Mouse (Mus musculus) cerebellum, adult 9-10 months (tissue): ENCODE measurements around the gene Fli1.

Experiments
- DNase-seq: peaks from one replicate; pipeline ENCODE4 v3.0.0; 2022

The Fli1 gene

DNA sequence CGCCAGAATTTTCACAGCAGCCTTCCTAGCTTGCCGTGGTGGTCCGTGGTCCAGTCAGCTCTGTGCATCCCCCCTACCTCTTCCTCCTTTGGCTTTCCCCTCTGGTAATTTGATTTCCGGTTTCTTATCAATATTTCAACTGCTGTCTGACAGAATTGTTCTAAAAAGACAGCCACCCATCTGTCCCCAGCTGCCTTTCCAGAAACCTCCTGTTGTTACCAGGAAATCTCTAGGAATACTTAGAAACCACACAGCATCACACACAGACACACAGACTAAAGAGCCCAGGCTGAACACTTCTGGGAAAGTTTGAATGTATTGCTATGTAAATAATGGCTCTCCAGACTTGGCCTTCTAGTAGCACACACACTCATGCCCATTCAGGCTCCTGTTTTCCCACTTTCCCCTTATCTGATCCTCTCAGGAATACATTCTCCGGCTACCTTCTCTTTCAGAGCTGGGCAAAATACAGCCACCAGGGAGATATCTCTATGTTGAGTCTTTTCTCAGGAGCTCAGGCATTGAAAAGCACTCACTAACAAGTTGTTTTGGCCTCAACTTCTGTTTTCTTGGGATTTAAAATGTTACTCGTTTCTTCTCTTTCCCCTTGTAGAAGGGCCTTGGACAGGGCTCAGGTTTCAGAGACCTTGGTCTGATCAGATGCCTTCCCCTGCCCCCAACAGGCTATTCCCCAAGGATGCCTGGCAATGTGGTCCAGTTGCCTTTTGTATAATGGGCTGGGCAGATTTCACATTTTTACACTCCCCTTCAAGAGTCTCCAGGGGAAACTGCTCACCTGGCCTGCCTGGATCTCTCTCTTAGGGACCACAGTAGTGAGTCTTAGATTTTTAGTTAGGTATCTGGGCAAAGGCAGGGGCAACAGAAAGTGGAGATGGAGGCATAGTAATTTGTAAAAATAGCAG, 7.1 kb upstream of the Fli1 start:
- no peak for DNase-seq

DNA sequence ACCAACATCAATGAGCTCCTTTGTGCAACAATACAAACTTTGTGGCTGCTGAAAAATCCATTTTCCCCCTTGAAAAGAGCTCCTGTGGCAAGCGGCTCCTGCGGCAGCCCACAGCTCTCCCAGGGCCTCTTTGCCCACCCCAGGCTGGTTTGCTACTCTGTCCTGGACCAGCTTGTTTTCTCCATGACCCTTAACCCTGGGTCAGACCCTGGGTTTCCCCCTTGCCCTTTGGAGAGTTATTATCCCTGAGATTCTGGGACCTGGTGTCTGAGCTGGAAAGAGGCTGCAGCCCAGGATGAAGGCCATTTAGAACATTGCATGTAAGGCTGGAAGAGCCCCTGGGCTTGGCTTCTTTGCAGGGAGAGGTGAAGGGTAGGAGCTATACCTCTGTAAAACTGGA, 4.1 kb upstream of the Fli1 start:
- DNase-seq, result no peak

DNA sequence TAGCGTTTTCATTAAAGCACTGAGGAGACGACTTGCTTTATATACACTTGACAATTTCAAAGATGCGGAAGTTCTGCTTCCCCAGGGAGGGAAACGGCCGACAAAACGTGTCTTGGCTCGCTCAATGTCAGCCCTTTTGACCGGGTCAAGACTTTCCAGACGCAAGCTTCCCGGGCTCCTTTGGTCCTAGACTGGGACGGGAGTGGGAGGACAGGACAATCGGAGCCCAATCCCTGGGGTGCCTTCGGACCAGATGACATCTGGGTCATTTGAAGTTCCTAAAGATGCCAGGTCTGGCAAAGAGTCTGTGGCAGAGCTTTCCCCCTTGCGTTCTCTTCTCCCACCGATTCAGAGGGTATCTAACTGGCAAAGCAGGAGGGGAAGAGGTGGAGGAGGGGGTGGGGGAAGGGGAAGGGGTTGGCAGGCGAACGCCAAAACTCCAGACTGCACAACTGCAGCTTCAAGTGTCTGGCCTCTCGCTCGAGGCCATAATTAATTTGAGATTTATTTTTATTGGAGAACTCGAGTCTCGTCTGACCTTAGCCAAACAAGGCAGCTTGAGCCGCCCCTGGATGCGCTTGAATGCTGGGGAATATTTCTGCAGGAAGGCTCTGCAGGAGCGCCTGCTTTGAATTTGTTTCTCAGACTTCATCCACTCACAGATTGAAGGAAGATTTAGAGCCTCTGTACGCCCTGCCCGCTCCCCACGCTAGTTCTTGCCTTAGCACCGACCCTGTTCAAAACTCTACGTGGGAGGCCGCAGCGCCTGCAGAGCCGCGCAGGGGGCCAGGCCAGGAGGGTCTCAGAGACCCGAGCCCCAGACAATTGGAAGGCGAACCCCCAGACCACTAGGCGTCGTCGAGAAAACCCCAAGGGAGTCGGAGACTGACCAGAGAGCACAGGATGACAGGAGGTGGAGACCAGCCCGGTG, 2.3 kb upstream of the Fli1 start:
- no peak for DNase-seq

DNA sequence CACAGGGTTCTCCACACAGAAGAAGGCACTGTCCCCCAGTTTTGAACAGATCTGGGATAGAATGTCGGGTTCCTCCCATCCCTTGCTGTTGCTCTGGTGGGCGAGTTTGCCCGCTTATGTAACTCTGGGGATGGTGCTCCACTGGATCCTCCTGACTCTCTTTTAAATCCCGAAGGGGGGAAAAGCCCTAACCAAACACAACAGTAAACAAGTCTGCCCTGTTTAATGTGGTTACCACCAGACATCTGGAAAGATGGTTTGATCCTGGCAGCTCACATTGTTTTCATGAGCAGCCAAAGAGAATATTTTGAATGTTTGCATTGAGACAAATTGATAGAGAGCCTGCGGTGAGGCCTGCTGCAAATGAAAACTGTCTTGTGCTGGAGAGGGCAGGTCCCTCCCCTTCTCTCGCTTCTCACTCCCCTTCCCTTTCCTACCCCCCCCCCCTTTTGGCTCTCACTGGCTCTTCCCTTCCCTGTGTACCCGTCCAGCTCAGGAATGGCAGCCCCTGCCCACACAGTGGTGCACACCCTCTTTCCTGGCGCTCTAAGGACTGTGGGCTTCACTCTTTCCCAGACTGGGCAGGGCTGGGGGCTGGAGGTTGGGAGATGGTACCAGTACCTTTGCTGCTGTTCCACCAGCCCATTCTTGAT, 1.4 kb upstream of the Fli1 start:
- DNase-seq, result no peak

DNA sequence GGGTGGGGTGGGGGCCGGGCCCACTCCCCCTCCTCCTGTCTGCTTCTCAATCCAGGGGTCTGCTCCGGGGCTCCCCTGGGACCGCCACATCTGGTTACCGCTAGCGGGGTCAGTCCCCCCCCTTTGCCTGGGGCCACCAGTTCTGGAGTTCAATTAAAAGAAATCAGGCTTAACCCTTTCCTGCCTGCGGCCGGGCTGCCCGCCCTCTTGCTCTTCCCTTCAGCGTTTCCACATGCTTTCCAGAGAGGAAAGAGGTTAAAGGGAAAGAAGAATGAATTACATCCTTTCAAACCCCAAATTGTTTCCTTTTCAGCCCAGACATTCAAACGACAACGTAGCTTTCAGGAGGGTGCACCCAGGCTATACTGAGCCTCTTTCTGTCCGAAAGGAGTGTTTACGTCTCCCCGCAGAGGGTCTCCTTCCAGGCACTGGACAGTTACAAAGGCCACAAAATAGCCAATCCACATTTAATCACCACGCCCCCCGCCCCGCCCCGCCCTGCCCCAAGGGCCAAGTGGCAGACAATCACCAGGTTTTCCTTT, 450 bp upstream of the Fli1 start:
- no peak for DNase-seq

DNA sequence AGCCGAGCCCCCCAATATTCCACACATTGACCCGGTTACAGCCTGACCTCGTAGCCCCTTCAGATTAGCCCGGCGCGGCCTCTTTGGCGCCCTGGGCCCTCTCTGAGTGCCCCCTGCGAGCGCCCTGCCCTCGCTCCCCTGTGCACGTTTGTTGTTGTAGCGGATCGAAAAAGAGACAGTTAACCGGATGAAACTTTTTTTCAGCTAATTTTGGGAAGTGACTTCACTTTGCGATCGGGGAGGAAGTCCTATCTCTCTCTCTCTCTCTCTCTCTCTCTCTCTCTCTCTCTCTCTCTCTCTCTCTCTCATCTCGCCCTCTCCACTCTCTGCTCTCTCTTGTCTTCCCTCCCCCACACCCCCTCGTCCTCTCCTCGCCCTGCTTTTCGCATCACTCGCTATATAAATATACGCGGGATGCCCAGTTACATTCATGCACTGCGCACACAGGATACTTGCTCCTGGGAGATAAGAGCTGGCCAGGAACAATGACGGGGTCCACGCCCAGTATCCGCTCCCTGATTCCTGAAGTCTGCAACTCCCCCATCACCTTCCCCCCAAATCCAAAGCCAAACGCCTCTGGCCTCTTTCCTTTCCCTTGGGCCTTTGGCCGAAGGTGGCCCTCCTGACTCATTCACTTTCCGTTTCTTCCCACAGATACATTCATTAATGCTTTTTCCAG, 1.3 kb downstream of the Fli1 start:
- DNase-seq, result no peak

DNA sequence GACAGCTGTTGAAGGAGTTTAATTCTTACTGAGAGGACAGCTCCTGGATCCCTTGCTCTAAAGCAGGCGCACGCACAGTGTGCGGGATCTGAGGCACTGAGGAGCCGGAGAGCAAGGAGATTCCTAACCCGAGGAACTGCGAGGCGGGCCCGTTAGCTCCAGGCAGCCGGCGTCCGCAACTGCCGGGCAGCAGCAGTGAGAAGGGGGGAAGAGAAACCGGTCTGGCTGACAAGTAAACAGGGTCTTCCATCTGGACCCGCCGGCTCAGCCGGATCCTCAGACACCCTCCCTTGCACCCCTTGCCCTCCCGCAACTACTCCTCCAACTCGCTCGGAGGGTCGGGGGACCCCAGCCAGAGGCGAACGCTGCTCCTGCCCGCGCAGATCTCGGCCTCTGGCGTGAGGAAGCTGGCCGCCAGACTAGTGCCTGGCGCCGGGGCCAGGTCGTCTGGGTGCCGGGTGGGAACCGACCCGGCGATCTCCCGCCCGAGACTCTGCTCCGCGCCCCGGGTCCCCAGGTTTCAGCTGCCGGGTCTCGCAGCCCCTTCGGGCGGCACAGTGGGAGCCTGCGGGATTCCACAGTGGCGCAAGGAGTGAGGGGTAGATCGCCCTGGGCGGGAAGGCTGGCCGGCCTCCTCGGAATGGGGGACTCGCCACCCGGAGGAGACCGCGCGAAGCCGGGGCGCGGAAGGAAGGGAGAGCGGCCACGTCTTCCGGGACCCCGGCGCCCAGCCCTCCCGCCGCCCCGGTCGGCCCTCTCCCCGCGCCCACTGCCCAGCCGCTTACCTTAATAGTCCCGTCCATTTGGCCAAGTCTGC, 2.0 kb downstream of the Fli1 start:
- no peak for DNase-seq

DNA sequence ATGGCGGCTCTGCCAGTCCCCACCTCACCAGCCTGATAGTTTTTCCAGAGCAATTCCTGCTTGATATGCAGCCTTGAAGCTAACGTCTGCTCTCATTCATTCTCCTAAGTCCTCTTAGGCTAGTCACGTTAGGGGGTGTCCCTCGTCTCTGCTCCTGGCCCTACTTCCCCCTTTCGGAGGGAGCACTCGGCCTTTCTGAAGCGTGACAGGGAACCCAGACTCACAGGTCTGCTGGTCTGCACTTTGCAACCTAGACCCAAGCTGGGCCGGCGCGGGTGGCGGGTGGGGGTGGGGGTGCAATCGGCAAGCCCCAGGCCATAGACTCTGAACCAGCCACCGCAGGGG, 2.6 kb downstream of the Fli1 start:
- DNase-seq, result no peak

DNA sequence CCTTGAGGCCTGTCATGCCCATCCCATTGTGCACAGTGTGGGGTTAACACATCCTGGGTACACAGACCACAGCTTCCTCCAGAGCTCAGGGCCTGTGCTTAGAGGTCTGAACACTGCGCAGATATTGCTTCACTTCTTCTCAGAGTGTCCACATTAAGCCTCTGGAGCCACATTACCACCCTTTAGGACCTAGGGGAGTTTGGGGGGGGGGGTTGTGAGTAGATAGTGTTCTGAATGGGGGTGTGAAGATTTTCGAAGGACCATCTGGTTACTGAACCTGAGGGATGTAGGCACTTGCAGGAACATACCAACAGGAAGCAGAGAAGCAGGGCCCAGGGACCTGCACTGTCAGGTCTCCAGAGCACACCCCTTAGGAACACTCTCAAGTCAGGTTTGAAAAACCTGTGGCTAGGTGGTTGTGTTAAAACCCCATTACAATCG, 3.3 kb downstream of the Fli1 start:
- no peak for DNase-seq

DNA sequence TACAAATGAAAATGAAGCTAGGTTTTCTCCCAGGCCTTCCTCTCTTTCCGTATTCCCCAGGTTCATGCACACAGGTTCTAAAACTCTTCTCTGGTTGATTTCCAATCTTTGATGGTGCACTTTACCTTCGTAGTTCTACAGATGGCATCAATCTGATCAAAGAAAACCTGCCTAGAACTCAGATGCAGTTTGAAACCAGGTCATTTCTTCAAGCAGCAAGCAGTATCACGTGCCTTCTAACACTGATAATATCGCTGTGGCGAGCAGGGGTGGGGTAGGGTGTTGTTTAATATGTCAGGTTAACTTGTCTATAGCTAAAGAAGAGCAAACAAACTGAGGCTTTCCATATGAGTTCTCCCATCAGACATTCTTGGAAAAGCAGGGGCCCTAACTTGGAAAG, 4.5 kb downstream of the Fli1 start:
- DNase-seq, result no peak

DNA sequence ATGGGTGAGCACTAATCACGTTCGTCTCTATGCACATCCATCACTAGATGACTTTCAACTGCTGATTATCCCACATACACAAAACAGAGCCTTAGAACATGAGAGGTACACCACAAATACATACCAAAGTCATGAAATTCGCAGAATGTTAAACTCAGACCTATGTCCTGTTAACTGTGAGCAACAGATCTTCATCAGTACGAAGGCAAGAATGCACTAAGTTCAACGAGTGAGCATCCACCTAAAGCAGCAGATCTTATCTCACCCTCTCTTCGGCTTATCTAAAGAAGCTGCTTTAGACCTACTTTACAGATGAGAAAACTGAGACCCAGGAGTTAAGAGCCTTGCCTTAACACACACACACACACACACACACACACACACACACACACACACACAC, 5.0 kb downstream of the Fli1 start:
- DNase-seq, result no peak

DNA sequence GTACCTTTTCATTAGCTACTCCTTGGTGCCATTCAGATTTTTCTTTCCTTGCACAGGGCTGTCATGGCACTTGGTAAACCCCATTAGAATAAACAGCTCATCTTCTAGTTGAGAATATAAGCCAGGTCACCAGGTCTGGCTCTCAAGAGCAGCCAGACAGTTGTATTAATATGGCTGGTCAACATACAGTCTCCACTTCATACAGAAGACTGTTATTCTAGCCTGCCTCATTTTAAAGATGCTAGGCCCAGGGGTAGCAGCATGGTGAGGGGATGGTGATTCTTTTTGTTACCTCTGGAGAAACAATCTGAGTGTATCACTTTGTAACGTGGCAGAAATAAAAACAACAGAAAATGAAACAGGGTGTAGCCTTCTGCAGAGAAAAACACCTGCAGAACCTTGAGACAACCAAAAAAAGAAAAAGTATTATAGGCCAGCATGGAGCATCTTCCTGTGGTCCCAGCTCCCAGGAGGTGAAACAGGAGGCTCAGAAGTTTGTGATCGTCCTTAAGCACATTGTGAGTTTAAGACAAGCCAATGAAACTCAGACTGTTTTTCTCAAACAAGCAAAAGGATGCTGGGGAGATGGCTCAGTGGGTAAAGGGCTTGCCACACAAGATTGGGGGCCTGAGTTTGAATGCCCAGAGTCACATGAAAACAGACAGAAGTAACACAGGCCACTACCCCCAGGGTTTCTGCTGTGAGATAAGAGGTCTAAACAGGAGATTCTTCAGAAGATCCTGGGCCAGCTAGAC, 7.3 kb downstream of the Fli1 start:
- no peak for DNase-seq

DNA sequence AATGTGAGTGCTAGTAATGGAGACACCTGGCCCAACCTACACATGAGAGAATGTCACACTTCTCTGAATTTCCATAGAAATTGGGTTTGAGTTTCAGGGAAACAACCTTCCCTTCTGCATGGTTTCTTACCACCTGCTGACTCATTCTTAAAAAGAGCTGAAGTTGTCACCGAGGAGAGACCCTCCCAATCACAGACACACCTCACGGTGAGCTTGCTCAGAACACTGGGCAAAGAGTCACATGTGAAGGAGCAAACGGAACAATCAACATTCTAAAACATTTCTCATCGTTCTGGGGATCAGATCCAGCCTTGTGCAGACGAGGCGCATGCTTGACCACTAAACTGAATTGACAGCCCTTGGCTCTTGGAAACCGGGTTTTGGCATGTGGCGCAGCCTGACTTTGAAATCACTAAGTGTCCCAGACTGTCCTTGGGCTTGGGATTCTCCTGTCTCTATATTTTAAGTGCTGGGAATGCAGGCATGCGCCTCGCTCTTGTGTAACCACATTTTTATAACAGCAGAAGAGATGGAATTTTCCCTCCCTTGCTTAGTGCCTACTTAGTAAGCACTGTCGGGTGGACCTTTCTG, 8.5 kb downstream of the Fli1 start:
- DNase-seq, result no peak

DNA sequence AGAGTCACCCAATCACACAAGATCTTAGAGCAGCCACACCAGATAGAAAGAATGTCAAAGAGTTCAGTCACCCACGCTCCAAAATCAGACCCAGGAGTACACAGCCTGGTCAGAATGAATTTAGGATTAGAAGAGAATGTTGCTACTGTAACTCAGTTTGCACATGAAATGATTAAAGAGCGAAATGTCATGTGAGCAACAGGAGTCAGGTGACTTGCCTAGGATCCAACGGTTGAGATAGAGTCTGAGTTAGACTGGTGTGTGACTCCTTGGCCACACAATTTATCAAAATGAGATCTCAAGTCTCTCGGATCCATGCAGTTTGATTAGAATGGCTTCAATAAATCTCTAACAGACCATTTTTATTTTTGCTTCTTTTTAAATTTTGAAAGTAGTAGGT, 11.1 kb downstream of the Fli1 start:
- no peak for DNase-seq

DNA sequence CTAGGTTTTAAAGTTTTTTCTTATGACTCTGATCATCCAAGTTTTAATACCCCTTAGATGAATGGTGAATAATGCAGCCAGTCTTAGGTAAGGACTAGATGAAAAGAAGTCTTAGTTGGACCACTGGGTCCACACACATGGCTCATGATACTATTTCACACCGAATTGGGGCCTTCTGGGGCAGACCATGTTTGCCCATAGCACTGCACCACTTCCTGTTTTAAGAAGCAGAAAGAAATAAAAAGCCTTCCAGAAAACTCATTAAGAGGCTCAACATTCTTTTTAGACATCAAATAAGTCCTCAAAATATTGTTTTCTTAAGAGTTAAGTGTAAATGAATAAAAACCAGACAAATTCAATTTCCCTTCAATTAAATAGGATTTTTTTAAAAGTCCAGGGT, 11.7 kb downstream of the Fli1 start:
- no peak for DNase-seq

DNA sequence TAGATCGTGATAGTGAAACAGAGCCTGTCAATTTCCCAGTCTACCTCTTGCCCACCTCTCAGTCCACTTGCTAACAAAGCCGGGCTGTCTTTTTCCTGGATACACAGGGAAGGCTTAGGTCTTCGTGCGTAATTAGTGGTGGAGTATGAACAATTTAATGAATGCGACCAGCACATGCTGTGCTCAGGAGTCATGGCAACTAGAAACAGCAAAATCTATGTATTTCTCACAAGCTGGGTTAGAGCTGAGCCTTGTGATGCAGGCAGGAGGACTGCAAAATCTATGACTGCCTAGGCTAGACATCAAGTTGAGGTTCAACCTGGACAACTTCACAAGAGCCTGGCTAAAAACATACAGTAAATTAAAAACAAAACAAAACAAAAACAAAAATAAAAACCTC, 12.5 kb downstream of the Fli1 start:
- DNase-seq, result no peak

DNA sequence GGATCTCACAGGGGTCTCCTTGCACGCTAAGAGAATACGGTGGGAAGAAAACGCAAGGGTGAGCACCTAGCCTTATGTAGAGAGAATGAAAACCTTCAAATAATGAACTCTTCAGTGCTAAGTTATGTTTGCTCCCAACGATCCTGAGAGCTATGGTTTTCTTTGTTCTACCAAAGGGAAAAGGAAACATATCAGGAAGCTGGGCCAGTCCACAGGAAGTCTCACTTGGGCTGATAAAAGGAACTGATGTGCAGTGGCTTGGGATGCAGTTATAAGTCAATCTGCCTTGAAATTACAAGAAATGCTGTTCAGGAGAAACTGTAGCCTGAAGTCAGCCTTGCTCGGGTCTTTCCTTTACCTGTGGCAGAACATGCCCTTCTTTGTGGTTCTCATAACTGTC, 13.1 kb downstream of the Fli1 start:
- no peak for DNase-seq

DNA sequence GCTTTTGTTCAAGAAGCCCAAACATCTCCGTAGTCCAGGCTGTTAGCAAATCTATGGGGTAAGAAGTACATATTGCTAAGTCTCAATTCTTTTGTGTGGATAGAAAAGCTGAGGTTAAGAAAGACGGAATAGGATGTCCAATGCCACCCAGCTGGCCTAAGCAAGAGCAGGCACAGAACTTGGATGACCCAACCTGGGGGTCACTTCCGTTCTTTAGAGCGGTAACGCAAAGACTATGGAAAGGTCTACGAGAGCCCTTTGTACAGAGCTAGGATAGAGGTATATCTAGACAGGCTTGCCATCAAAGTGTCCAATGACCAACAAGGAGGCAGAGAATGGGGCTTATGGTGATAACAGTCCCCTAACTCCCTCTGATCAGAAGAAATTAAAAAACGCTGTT, 15.3 kb downstream of the Fli1 start:
- DNase-seq, result no peak

DNA sequence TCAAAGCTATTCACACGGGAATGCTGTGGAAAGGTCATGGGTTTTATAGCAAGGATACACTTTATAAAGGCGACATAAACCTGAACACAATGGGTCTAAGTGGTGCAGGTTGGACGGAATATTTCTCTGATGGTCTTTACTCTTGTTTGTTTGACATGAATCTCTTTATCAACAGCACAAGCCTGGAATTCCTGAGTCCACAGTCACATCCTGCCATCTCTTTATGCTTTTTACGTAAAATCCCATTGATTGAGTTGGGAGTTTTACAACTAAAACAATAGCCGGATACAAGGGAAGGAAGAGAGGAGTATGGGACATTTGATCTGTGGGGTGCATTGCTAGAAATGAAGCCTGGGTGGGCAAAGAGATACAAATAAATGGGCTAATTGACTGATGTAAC, 16.9 kb downstream of the Fli1 start:
- no peak for DNase-seq

DNA sequence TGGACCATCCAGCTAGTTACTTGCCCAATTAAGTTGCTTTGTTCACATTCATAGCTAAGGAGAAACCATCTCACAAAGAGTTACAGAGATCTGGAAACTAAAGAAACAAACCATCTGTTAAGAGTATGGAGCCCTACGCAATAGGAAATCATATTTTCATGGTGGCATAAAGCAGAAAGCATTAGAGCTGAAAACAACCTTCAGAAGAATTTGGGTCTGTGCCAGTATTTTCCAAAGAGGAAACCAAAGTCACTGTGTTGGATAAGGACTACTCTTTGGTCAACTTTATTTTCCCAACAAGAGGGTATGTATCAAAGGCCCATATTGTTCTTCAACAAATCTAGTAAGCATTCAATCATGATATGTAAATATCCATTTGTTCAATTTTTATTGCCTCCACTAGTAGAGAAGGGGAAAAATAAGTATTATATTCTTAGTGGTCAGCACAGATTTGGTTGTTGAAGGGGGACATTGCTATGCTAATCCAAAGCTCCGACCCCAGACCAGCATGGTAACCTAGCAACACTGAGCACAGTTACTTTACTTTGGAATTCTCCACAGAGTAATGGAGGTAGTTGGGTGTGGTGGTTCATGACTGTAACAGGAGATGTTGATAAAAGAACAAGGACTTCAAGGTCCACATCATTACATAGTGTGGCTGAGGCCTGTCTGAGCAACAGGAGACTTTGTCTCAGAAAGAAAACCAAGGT, 20.0 kb downstream of the Fli1 start:
- no peak for DNase-seq
